Mouse (Mus musculus) left cerebral cortex, postnatal 25 days (tissue): ENCODE data around the gene Rpl3l. TPM values are rescaled to one million over a fixed set of nuclear protein-coding genes. Genes with fewer than 3 reads are reported as not detected.

Experiments used
- DNase-seq, 2 experiments: peaks; one replicate each; pipeline ENCODE4 v3.0.0; 2022; ENCODE audit warnings: low spot score in 2 of 2, mixed read lengths in 1 of 2
- intact Hi-C: fragments of 180-260 bp; cut with DNase I; formaldehyde crosslinking; loops from one replicate; pipeline ENCODE4 v1.15.1; 2025
- total RNA-seq, 2 experiments: library from RNA; stranded (reverse); gene quantifications; 2 replicates each; pipeline ENCODE4 v1.2.3; 2021

Rpl3l gene
- under 1 TPM in 1 of 2 experiments, not detected in 1; 0.34 TPM for total RNA-seq

GRCm38 (mm10) chr17:24727618-24728017 is at the start of gene Rpl3l:
Gene Rpl3l (plus strand): TSS chr17:24727820.
- DNase-seq, result no peak
- intact Hi-C loops, result no loop called here

DNA sequence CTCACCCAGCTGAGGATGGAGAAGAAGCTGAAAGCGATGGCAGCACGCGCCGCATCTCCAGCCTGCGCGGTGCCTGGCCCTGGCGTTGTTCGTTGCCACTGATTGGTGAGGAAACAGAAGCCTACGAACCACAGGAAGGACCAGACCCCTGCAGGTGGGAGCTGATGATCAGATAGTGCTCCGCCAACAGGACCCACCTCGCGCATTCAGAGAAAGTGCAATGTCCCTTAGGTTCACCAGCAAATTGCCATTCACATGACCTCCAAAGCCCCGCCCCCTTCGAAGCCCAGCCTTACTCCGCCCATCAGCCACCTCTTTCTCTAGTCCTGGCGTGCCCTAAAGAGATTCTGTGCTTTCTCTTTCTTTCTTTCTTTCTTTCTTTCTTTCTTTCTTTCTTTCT is 41.1 kb upstream of the Rpl3l start:
- DNase-seq, result no peak
- intact Hi-C loops, result no loop called here

DNA sequence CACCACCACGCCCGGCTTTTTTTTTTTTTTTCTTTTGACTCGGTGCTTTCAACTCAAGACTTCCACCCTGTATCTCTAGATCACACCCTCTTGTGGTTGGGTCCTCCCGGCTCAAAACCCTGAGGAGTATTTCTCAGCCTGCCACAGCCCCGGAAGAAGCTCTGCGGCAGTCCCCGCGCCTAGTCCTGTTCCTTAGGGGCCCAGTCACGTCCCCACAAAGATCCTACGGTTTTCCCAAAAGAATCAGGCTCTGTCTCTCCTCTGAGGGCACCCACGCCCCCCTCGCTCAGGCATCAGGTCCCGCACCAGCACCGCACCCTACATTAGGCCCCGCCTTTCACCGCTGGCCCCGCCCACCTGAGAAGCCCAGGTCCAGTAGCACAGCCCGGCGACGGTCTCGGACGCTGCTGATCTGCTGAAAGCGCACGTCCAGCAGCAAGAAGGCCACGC is 40.4 kb upstream of the Rpl3l start:
- no peak for DNase-seq
- intact Hi-C loops, result no loop called here

GRCm38 (mm10) chr17:24687599-24687998 is 40.0 kb upstream of the Rpl3l start:
- intact Hi-C loops, result no loop called here
- DNase-seq, result no peak

DNA sequence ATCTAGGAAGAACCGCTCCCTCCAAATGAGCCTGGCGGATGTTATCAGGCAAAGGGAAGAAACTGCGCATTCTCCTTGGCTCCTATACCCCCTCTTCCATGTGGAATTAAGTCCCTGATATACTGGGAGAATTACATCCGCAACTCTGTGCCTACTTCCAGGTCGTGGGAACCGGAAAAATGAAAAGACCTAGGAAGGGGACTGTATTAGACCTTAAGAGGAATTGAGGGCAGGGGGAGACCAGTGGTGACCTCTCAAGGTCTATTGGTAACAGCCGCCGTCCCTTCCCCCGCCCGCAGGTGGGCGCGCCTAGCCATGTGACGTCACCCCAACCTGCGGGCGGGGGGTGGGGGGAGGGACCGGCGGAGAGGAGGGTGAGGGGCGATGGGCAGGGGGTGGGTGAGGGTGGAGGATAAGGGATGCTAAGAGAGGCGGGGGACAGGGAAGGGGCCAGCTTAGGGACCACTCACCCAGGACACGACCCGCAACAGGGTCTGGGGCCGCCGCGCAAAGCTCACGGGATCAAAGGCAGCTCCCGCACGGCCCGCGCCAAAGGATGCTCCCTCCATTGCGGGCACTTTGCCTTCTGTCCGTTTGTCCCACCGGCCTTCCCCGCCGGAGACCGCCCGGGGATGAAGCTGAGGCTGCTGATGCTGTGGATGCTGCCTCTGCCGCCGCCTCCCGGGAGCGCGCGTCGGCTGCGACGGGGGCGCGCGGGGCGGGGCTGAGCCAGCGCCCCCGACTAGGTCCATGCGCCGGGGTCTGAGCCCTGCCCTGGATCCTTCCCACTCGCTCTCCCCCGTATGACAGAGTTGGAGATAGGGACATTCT is 38.2 kb upstream of the Rpl3l start, which contains the start of gene Syngr3:
Syngr3 (minus strand) TSS at position 705 of the 831 bp plus-strand sequence.
- DNase-seq, result peak; percentile 52 to 60
- intact Hi-C loops, result no loop called here

DNA sequence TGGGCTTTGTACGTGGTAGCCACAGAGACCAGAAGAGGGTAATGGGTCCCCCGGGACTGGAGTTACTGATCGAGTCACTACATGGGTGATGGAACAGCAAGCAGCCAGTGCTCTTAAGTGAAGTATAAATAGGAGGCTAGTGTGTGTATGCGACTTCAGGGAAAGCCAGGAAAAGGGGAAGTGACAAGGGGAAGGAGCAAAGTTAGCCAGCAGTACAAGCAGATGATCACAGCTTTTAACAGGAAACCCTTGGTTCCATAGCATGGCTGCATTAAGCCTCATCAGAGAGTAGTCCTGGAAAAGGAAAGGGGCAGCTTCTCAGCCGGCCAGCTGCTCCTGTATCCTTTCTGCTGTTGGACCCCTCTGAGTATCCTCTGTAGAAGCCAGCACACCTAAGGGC is 35.2 kb upstream of the Rpl3l start:
- no peak for DNase-seq
- intact Hi-C loops, result no loop called here

DNA sequence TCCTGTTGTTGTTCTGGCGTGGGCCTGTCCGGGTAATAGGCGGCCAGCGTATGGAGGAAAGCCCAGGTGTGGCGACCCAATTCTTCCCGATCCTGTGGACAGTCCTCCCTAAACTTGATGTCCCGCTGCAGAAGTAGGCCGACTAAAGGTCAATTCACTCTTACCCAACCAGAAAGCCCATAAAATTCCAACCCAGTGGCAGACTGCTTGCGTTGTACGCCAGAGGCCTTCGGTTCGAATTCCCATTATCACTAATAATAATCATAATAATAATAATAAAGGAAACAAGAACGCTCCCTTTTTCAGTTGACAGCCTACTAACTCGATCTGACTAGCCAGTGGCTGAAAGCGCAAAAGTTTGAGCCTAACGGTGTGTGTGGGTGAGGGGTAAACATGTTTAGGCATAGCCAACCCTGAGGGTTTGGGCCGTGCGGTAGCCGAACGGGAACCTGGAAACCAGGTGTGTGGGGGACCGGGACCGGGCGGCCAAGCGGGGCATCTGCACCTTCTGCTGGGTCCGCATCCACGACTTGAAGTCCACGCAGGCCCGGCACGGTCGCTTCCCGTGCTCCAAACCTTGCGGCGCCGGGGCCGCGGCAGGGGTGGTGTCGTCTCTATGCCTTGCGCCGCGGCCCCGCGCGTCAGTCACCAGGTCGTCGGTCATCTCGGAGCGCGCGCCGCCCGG is 32.2 kb upstream of the Rpl3l start:
- no peak for DNase-seq
- intact Hi-C loops, result no loop called here

GRCm38 (mm10) chr17:24696011-24696697 is 31.5 kb upstream of the Rpl3l start, which contains the start of the genes Gfer and Noxo1:
Gene Gfer (minus strand): TSS chr17:24696156.
Gene Noxo1 (plus strand): TSS chr17:24696234.
- peak; percentile 82 to 86 for DNase-seq
- intact Hi-C loops, result no loop called here

- intact Hi-C loops, result no loop called here
- no peak for DNase-seq
Measured at GRCm38 (mm10) chr17:24697985-24698384, 29.6 kb upstream of the Rpl3l start.

DNA sequence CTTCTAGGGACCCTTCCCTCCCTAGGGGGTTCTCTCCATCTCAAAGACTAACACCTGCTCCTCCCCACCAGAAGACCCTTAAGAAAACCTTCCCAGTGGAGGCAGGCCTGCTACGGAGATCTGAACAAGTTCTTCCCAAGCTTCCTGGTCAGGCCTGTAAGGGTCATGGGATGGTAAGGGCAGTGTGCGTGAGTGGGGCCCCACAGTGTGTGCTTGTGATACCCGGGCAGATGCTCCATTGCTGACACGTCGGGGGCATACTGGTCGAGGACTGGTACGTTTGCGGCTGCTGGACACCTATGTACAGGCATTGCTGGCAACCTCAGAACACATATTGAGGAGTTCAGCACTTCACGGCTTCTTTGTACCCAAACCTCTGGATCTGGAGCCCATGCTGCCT is 28.9 kb upstream of the Rpl3l start:
- no peak for DNase-seq
- intact Hi-C loops, result no loop called here

DNA sequence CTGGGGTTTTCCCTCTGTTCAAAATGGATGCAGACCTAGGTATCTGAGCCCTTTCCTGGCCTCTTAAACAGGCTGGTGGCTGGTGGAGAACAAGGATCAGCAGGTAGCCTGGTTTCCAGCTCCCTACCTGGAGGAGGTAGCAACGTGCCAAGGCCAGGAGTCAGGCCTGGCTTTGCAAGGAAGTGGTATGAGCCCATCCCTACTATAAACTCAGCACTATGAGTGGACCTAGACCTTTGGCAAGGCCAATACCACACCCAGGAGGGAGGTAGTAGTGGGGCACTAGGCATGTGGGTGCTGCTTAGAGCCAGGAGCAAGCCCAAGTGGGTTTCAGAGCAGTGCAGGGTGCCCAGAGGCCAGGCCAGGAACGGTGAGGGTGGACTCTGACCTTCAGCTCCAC is 28.1 kb upstream of the Rpl3l start:
- intact Hi-C loops, result no loop called here
- DNase-seq, result no peak

DNA sequence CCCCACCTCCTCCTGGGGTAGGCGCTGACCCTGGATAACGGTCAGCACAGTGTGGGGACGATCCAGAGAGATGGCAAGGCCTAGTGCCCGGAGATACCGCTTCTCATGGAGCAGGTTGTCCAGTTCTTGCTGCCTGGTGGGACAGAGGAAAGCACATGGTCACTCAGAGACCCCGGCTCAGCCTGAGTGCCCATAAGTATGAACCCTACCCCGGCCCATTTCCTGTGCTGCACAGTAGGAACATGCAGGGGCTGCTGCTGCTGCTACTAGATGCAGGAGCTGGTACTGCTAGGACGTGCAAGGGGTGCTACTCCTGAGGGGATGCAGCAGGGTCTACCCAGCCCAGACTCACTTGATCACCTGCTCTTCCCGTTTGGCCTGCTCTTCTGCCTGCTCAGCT is 26.4 kb upstream of the Rpl3l start:
- DNase-seq, result no peak
- intact Hi-C loops, result no loop called here

GRCm38 (mm10) chr17:24705821-24706220 is 21.8 kb upstream of the Rpl3l start:
- intact Hi-C loops, result no loop called here
- DNase-seq, result no peak

DNA sequence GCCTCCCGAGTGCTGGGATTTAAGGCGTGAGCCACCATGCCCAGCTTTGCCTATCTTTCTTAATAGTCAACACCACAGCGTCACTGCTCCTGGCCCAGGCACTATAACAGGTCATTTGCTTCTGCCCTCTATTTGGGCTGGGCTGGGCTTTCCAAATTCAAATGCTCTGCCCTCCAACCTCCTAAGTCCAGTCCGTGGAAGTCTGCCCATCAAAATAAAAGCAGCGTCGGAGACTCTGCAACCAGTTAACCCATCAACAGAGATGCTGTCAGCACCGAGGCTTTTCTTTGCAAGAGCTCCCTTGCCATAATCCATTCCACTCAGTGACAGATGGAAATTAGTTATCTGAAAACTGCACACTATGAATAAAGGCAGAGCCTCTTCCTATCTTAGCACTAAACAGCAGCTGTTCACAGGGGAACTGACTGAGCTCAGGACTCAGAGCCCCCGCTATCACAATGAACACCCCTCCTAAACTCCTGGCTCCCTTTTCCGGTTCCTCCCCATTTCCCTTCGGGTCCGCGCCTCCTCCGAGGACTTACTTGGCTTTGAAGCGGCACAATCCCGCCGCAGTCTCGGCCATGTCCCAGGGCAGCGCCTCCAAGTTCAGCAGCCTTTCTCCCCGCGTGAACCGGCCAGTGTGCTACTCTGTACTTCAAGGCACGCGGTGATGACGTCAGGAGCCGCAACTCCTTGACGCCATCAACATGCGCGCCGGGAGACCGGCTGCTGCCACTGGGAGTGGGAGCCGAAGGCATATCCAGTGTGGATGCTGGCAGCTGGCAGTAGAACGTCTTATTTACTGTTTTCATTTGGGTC is 20.4 kb upstream of the Rpl3l start, which contains the start of gene Tbl3:
Tbl3 (minus strand) TSS at position 679 of the 819 bp plus-strand sequence.
- intact Hi-C loops, result no loop called here
- DNase-seq, result peak; percentile 97 to 98

DNA sequence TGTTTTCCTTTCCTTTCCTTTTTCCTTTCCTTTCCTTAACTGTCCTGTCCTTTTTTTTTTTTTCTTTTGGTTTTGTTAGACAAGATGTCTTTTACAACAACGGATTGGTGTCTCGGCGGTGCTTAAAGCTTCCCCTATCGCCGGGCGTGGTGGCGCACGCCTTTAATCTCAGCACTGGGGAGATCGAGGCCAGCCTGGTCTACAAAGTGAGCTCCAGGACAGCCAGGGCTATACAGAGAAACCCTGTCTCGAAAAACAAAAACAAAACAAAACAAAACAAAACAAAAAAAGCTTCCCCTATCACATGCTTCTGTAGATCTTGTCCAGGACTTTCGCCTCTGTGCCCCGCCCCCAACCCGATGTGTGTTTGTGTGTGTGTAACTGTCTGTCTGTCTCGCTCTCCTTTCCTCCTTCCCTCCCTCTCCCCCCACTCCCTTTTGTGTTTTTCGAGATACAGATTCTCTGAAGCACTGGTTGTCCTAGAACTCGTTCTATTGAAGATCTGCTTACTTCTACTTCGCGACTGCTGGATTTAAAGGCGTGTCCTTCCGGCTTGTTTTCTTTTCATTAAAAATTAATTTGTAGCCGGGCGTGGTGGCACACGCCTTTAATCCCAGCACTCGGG is 19.7 kb upstream of the Rpl3l start:
- no peak for DNase-seq
- intact Hi-C loops, result no loop called here

GRCm38 (mm10) chr17:24708646-24709045 is 19.0 kb upstream of the Rpl3l start:
- intact Hi-C loops, result no loop called here
- peak in 1 of 2 experiments; percentile 31 for DNase-seq

DNA sequence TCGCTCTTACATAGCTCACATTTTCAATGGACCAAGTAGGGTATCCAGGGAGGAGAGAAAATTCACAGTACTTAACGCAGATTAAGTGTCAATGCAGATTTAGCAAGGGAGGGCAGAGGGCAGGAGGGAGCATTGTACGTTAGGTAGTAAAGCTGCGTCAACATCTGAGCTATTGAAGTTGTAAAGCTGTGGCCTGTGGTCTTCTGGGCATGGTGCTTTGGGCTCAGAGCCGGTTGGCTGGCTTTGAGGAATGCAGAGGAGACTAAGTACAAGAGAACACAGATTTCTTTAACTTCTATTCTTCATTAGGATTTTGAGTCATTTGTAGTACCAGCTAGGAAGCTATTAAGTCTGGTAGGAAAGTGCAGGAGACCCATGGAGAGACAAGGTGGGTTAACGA is 12.1 kb upstream of the Rpl3l start:
- DNase-seq, result no peak
- intact Hi-C loops, result no loop called here

DNA sequence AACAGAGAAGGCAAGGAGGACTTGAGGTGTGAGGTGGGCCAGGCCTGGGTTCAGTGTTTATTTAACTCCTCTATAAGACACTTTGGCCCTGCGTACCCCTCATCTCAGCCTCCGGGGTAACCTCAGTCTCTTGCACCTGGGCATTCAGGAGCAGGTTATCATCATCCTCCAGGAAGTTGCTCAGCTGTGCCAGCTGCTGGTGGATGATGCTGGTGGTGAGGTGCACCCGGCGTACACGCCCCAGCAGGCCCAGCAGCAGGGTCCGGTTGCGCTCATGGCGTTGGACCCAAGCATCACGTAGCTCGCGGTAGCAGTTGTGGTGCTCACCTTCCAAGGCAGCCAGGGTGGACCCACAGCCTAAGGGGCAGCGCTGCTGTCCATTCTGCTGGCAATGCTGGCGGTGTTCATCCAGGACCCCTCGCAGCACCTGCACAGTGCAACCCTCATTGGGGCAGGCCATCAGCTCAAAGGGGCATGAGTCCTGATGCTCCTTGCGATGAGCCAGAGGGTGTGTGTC is 11.4 kb upstream of the Rpl3l start:
- intact Hi-C loops, result no loop called here
- no peak for DNase-seq

- intact Hi-C loops, result no loop called here
- no peak for DNase-seq
Measured at GRCm38 (mm10) chr17:24717943-24718342, 9.7 kb upstream of the Rpl3l start, which contains the start of the genes Rnf151 and Rps2. Gene Rnf151 (minus strand): TSS chr17:24718063. Gene Rps2 (plus strand): TSS chr17:24718116.
